Mouse (Mus musculus): ENCODE data around the gene Adora3. TPM values are rescaled to one million over a fixed set of nuclear protein-coding genes. Genes with fewer than 3 reads are reported as not detected.
A peak's percentile ranks its signal among the peaks of the same experiment; 100 is the strongest.

Adora3 gene
- polyA plus RNA-seq, 1 experiment from 2014 or later, result 0.43 TPM

GRCm38 (mm10) chr3:105853781-105854180, 16.9 kb upstream of the Adora3 start:
- Histone ChIP-seq H3K4me1 (replicated peaks; ENCODE audit: control insufficient read depth, insufficient read depth, low read length) (no peaks in the 10 kb centered on the region), H3K4me2 (replicated peaks; ENCODE audit: low read depth) (no peak overlapping the region), H3K9ac (ENCODE audit: low read depth, low read length) (no peak overlapping the region), H3K4me3 (ENCODE audit: low read depth, low read length) (no peak overlapping the region), H3K36me3 (ENCODE audit: control insufficient read depth, insufficient read depth) (no peaks in the 10 kb centered on the region), H3K9me3 (ENCODE audit: control insufficient read depth) (no peaks in the 10 kb centered on the region), H3K27me3 (replicated peaks; ENCODE audit: control insufficient read depth, insufficient read depth, low read length) (no peaks in the 10 kb centered on the region), H3K27ac (ENCODE audit: low read depth, low read length) (no peak overlapping the region)
- WGBS, result 73% methylated on average over 8 of the region's 8 CpGs
- TF ChIP-seq CTCF (IDR thresholded peaks at IDR 0.05; ENCODE audit: low read depth), result no peak
- no peak for ATAC-seq

- H3K4me1 ChIP-seq (replicated peaks; ENCODE audit: control insufficient read depth, insufficient read depth, low read length), result no peaks in the 10 kb centered on the region
- H3K27ac ChIP-seq (ENCODE audit: low read depth, low read length), result no peak overlapping the region
- TF ChIP-seq CTCF (IDR thresholded peaks at IDR 0.05; ENCODE audit: low read depth), result no peak
- ATAC-seq, result no peak
- WGBS, result 87% methylated on average over 4 of the region's 4 CpGs
- no peak overlapping the region for H3K4me2 ChIP-seq (replicated peaks; ENCODE audit: low read depth)
- H3K9me3 ChIP-seq (ENCODE audit: control insufficient read depth), result no peaks in the 10 kb centered on the region
- no peaks in the 10 kb centered on the region for H3K36me3 ChIP-seq (ENCODE audit: control insufficient read depth, insufficient read depth)
- H3K4me3 ChIP-seq (ENCODE audit: low read depth, low read length), result no peak overlapping the region
- no peaks in the 10 kb centered on the region for H3K27me3 ChIP-seq (replicated peaks; ENCODE audit: control insufficient read depth, insufficient read depth, low read length)
- H3K9ac ChIP-seq (ENCODE audit: low read depth, low read length), result no peak overlapping the region
Observed at GRCm38 (mm10) chr3:105854786-105855185, 15.9 kb upstream of the Adora3 start.

DNA sequence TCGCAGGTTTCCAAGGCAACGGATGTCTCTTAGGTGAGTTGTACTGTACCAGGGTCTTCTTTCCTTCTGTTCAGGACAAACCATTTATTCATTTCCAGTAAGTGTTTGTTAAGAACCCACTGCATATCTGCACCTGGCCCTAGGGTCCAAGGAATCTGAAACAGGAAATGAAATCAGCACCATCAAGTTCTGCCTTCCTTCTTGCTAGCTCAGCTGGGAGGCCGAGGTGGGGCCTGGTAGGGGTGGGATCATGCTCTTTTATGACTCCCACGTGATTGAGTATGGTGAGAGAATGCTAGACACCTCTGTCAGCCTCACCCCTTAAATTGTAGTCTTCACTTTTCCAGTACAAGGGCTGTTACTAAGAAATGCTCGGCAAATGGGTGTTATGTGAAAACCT, 13.1 kb upstream of the Adora3 start:
- WGBS, result 49% methylated on average over 5 of the region's 5 CpGs
- Histone ChIP-seq H3K27ac (ENCODE audit: low read depth, low read length) (no peak overlapping the region), H3K9ac (ENCODE audit: low read depth, low read length) (no peak overlapping the region), H3K27me3 (replicated peaks; ENCODE audit: control insufficient read depth, insufficient read depth, low read length) (no peaks in the 10 kb centered on the region), H3K4me3 (ENCODE audit: low read depth, low read length) (no peak overlapping the region), H3K4me1 (replicated peaks; ENCODE audit: control insufficient read depth, insufficient read depth, low read length) (no peaks in the 10 kb centered on the region), H3K36me3 (ENCODE audit: control insufficient read depth, insufficient read depth) (no peaks in the 10 kb centered on the region), H3K9me3 (ENCODE audit: control insufficient read depth) (no peaks in the 10 kb centered on the region), H3K4me2 (replicated peaks; ENCODE audit: low read depth) (no peak overlapping the region)
- peak; percentile 57 for ATAC-seq
- TF ChIP-seq CTCF (IDR thresholded peaks at IDR 0.05; ENCODE audit: low read depth), result no peak

DNA sequence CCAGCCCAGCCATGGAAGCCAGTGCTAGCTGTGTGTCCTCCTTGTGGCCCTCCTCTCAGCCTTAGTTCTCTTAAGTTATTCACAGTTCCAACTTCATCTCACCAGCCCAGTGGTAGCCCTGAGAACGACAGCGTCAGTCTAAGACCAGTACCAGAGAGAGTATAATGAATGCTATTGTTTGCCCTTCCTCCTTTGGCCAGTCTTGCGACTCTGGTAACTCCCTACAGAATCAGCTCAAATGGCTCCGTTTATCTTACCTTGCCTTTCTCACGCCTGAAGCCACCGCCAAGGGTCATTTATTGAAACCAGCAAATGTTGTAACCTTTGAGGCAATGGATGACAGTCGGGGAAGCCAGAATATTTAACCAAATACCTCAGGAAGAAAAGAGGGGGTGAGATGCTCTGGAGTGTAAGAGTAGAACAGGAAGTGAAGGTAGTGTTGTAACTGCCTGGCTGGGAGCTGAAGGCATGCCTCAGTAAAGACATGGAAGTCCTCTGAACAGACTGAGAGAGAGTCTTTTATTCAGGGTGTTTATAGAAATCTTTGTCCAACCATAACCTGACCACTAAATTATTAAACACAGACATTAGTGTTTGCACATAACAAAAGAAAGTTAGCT, 8.8 kb upstream of the Adora3 start:
- Histone ChIP-seq H3K36me3 (ENCODE audit: control insufficient read depth, insufficient read depth) (no peaks in the 10 kb centered on the region), H3K27me3 (replicated peaks; ENCODE audit: control insufficient read depth, insufficient read depth, low read length) (no peaks in the 10 kb centered on the region), H3K27ac (ENCODE audit: low read depth, low read length) (no peak overlapping the region), H3K4me1 (replicated peaks; ENCODE audit: control insufficient read depth, insufficient read depth, low read length) (no peaks in the 10 kb centered on the region), H3K9ac (ENCODE audit: low read depth, low read length) (no peak overlapping the region), H3K4me2 (replicated peaks; ENCODE audit: low read depth) (no peak overlapping the region), H3K9me3 (ENCODE audit: control insufficient read depth) (no peaks in the 10 kb centered on the region), H3K4me3 (ENCODE audit: low read depth, low read length) (no peak overlapping the region)
- TF ChIP-seq CTCF (IDR thresholded peaks at IDR 0.05; ENCODE audit: low read depth), result no peak
- ATAC-seq, result no peak
- 33% methylated on average over 7 of the region's 7 CpGs for WGBS

DNA sequence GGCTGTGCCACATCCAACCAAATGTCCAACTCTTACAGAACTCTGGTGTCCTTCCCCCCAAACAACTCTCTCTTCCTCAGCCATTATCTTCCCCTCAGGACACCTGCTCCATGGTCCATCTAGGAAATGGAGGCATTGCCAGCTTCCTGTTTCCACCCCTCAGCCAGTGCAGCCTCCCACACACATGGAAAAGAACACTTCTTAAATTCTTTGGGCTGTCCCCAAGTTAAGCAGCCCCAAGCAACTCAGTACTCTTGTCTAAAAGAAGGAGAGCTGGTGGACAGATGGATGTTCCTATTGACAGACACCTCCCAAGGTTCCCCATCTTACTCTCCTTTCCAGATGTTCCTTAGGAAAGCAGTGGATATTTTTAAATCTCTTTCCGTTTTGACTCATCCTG, 6.5 kb upstream of the Adora3 start:
- Histone ChIP-seq H3K27ac (ENCODE audit: low read depth, low read length) (no peak overlapping the region), H3K9ac (ENCODE audit: low read depth, low read length) (no peak overlapping the region), H3K36me3 (ENCODE audit: control insufficient read depth, insufficient read depth) (no peaks in the 10 kb centered on the region), H3K27me3 (replicated peaks; ENCODE audit: control insufficient read depth, insufficient read depth, low read length) (no peaks in the 10 kb centered on the region), H3K9me3 (ENCODE audit: control insufficient read depth) (no peaks in the 10 kb centered on the region), H3K4me3 (ENCODE audit: low read depth, low read length) (no peak overlapping the region), H3K4me1 (replicated peaks; ENCODE audit: control insufficient read depth, insufficient read depth, low read length) (peaks cover 6% of the 10 kb centered on the region; the same call in 1 of the 2 replicates), H3K4me2 (replicated peaks; ENCODE audit: low read depth) (no peak overlapping the region)
- no peak for ATAC-seq
- 71% methylated on average over 1 of the region's 1 CpGs for WGBS
- TF ChIP-seq CTCF (IDR thresholded peaks at IDR 0.05; ENCODE audit: low read depth), result no peak

DNA sequence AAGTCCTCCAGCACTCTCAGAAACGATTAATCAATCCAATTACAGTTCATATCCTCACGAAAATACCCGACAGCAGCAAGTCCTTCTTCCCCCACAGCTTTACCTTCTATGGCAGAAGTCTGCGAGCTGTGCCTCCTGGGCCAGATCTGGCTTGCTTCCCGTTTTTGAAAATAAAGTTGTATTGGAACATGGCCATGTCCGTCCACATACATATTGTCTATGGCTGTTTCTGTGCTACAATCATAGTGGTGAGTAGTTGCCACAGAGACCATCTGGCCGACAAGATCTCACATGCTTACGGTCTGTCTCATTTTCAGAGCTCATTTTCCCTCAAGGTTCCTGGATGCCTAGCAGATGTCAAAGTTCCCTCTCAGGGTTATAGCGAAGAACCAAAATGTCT, 5.5 kb upstream of the Adora3 start:
- TF ChIP-seq CTCF (IDR thresholded peaks at IDR 0.05; ENCODE audit: low read depth), result no peak
- no peaks in the 10 kb centered on the region for H3K27me3 ChIP-seq (replicated peaks; ENCODE audit: control insufficient read depth, insufficient read depth, low read length)
- ATAC-seq, result no peak
- peaks cover 6% of the 10 kb centered on the region; the same call in 1 of the 2 replicates for H3K4me1 ChIP-seq (replicated peaks; ENCODE audit: control insufficient read depth, insufficient read depth, low read length)
- no peak overlapping the region for H3K4me2 ChIP-seq (replicated peaks; ENCODE audit: low read depth)
- H3K9ac ChIP-seq (ENCODE audit: low read depth, low read length), result no peak overlapping the region
- 69% methylated on average over 9 of the region's 9 CpGs for WGBS
- no peak overlapping the region for H3K4me3 ChIP-seq (ENCODE audit: low read depth, low read length)
- no peaks in the 10 kb centered on the region for H3K36me3 ChIP-seq (ENCODE audit: control insufficient read depth, insufficient read depth)
- no peaks in the 10 kb centered on the region for H3K9me3 ChIP-seq (ENCODE audit: control insufficient read depth)
- no peak overlapping the region for H3K27ac ChIP-seq (ENCODE audit: low read depth, low read length)

DNA sequence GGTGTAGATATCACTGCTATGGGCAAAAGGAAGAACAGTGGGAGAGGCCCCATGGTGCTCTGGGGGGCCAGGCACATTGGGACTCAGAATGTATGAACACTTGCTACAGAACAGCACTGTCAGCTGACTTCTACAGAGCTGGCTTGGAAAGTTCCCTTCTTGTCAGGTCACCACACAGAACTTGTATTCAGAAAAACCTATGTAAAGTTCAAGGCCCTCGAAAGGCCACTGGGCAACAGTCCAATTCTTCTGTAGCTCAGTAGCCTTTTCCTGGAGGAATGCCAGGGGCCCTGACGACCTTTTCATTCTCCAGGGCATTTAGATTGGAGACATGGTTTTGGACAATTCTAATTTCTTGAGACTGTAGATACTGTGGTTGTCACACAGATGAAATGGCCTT, 2.5 kb upstream of the Adora3 start:
- Histone ChIP-seq H3K4me1 (replicated peaks; ENCODE audit: control insufficient read depth, insufficient read depth, low read length) (peaks cover 6% of the 10 kb centered on the region; the same call in 1 of the 2 replicates), H3K36me3 (ENCODE audit: control insufficient read depth, insufficient read depth) (no peaks in the 10 kb centered on the region), H3K4me2 (replicated peaks; ENCODE audit: low read depth) (no peak overlapping the region), H3K9ac (ENCODE audit: low read depth, low read length) (no peak overlapping the region), H3K27me3 (replicated peaks; ENCODE audit: control insufficient read depth, insufficient read depth, low read length) (no peaks in the 10 kb centered on the region), H3K4me3 (ENCODE audit: low read depth, low read length) (no peak overlapping the region), H3K27ac (ENCODE audit: low read depth, low read length) (no peak overlapping the region), H3K9me3 (ENCODE audit: control insufficient read depth) (no peaks in the 10 kb centered on the region)
- 38% methylated on average over 2 of the region's 2 CpGs for WGBS
- ATAC-seq, result no peak
- TF ChIP-seq CTCF (IDR thresholded peaks at IDR 0.05; ENCODE audit: low read depth), result no peak

Data from intestine, postnatal 0 days (tissue).